Mouse (Mus musculus) limb, embryonic 10.5 days (tissue): ENCODE data around the gene Smoc2. TPM values are rescaled to one million over a fixed set of nuclear protein-coding genes. Genes with fewer than 3 reads are reported as not detected.

Experiments
- DNase-seq: peaks from one replicate; pipeline ENCODE4 v3.0.0-alpha.2; 2017; ENCODE audit warnings: low spot score
- H3K27ac ChIP-seq: fragments of 300-500 bp; sonication (generic); 2 replicates; pipeline ENCODE4 v1.5.1; 2016; ENCODE audit warnings: mild to moderate bottlenecking
- H3K27me3 ChIP-seq: fragments of 300-500 bp; sonication (generic); 2 replicates; pipeline ENCODE4 v1.6.1; 2016; ENCODE audit warnings: low read depth, mild to moderate bottlenecking; ENCODE audit not compliant: poor library complexity, severe bottlenecking
- H3K36me3 ChIP-seq: fragments of 300-500 bp; sonication (generic); 2 replicates; pipeline ENCODE4 v1.6.1; 2016; ENCODE audit warnings: mild to moderate bottlenecking, moderate library complexity
- H3K4me1 ChIP-seq: fragments of 300-500 bp; sonication (generic); 2 replicates; pipeline ENCODE4 v1.6.1; 2016
- H3K4me3 ChIP-seq: fragments of 300-500 bp; sonication (generic); 2 replicates; pipeline ENCODE4 v1.5.1; 2016; ENCODE audit warnings: mild to moderate bottlenecking, moderate library complexity
- H3K9me3 ChIP-seq: fragments of 300-500 bp; sonication (generic); replicated peaks from 2 replicates; pipeline ENCODE4 v1.6.1; 2016; ENCODE audit warnings: mild to moderate bottlenecking
- WGBS: fragments of 180-500 bp; shearing (Covaris S2); methylation state at CpG from one replicate; pipeline ENCODE4 v1.1.7; 2016; 5-methylcytosine and 5-hydroxymethylcytosine counted together
- polyA plus RNA-seq: library from polyadenylated mRNA; unstranded; fragments of >200 nt; fragmentation: Nextera tagmentation; extraction: Ambion mirVana; gene quantifications from 2 replicates; pipeline ENCODE4 v1.2.1, GENCODE M21; 2016

The Smoc2 gene
- polyA plus RNA-seq, 1 experiment from 2014 or later, result 21.8 TPM

DNA sequence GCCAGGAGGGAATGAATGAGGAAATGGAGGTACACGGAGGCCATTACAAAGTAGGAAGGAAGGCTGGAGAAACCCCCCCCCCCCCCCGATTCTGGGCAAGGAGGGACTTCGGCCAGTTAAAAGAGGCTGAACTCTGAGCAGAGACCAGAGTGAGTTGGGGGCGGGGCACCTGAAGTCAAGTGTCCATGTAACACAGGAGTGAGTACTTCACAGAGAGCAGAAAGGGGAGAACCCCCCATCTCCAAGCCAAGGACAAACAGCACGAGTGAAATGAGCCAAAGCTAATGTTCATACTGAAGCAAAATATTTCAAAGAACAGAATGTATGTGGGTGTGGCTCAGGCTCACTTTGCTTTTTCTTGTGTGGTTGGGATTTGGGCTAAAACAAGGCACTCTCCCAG lies 121.7 kb downstream of the Smoc2 start:
- H3K9me3 ChIP-seq, result no peaks in the 10 kb centered on the region
- H3K4me3 ChIP-seq, result no peak overlapping the region
- no peak overlapping the region for H3K27ac ChIP-seq
- no peaks in the 10 kb centered on the region for H3K36me3 ChIP-seq
- WGBS, result 73% methylated on average over 5 of the region's 5 CpGs
- H3K4me1 ChIP-seq, result peaks cover 15% of the 10 kb centered on the region
- H3K27me3 ChIP-seq, result no peaks in the 10 kb centered on the region
- DNase-seq, result no peak

DNA sequence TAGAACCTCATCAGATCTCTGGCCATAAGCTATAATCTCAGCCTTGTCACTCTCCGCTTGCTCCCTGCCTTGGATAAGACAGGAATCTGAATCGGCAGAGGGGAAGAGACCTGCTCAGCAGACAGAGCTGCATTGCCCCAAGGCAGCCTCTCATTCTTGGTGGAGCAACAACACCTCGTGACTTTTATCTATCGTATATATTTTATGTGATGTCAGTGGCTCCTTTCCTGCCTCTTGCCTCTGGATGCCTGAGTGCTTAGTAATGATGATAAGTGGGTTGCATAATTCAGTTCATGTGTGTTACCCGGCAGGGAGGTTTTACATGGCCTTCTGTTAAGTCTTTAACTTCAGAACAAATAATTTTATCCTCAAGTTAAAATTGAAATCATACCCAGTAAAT lies 128.6 kb downstream of the Smoc2 start:
- no peak overlapping the region for H3K27ac ChIP-seq
- no peaks in the 10 kb centered on the region for H3K36me3 ChIP-seq
- H3K27me3 ChIP-seq, result no peaks in the 10 kb centered on the region
- WGBS, result 52% methylated on average over 5 of the region's 5 CpGs
- H3K9me3 ChIP-seq, result no peaks in the 10 kb centered on the region
- no peak for DNase-seq
- H3K4me3 ChIP-seq, result no peak overlapping the region
- H3K4me1 ChIP-seq, result peaks cover 6% of the 10 kb centered on the region

- DNase-seq, result no peak
- Histone ChIP-seq H3K27ac (no peak overlapping the region), H3K27me3 (no peaks in the 10 kb centered on the region), H3K4me1 (peaks cover 8% of the 10 kb centered on the region), H3K9me3 (no peaks in the 10 kb centered on the region), H3K36me3 (no peaks in the 10 kb centered on the region), H3K4me3 (no peak overlapping the region)
- WGBS, result 71% methylated on average over 2 of the region's 2 CpGs
Observed at GRCm38 (mm10) chr17:14412460-14412859, 133.2 kb downstream of the Smoc2 start.

DNA sequence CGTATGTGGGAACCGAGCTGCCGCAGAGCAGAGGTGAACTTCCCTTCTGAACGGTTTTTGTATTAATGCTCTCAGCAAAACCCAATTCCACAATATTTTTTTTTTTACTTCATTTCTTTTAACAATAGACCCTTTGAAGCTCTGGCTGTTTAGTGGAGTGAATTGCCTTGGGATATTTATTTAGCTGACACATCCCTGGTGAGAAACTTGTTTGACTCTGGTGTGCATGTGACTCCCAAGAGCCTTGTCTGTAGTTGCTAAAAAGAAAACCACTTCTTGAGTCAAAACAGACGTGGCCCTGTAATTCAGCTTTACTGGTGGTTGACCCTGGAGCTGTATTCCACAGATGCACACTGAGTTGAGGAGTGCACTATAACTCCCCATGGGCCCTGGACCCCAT lies 135.2 kb downstream of the Smoc2 start:
- Histone ChIP-seq H3K4me1 (peaks cover 4% of the 10 kb centered on the region; the same call in 1 of the 2 replicates), H3K27ac (no peak overlapping the region; the same call in 1 of the 2 replicates), H3K36me3 (no peaks in the 10 kb centered on the region), H3K27me3 (0 out of 2 replicates have a peak, but pooled peaks cover 5% of the 10 kb centered on the region), H3K4me3 (no peak overlapping the region), H3K9me3 (no peaks in the 10 kb centered on the region)
- no peak for DNase-seq
- whole genome bisulfite sequencing, result 80% methylated on average over 5 of the region's 5 CpGs

DNA sequence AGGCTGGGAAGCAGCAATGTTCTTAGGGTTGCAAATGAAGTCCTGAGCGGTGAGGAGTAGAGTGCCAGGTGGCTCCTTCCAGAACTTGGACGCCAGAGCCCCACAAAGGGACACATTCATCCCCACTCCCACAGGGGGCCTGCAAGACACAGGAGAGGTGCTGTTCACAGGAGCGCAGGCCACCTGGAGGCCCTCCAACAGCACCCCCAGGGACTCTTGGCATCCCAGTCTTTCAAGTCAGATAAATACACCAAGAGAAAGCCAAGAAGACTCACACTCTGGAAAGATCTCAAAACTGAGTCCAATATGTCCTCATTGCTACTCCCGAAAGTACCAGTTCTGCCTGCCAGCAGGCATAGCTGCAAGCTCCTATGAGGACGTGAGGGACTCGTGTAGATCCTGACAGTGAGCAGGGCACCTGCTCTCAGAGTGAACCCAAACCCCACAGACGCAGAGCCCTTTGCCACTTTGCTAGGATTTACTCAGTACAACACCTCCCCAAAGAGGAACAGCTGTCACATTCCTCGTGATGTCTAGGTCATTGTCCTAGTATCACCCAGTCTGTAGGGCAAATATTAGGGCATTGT lies 141.2 kb downstream of the Smoc2 start:
- H3K27me3 ChIP-seq, result 0 out of 2 replicates have a peak, but pooled peaks cover 5% of the 10 kb centered on the region
- H3K4me3 ChIP-seq, result no peak overlapping the region
- H3K9me3 ChIP-seq, result no peaks in the 10 kb centered on the region
- H3K27ac ChIP-seq, result no peak overlapping the region; the same call in 1 of the 2 replicates
- H3K36me3 ChIP-seq, result no peaks in the 10 kb centered on the region
- WGBS, result 53% methylated on average over 8 of the region's 8 CpGs
- no peak for DNase-seq
- peaks cover 3% of the 10 kb centered on the region; the same call in 1 of the 2 replicates for H3K4me1 ChIP-seq

- no peaks in the 10 kb centered on the region for H3K27me3 ChIP-seq
- peak overlapping the region; percentile 53; the same call in 1 of the 2 replicates for H3K27ac ChIP-seq
- H3K4me1 ChIP-seq, result peaks cover 21% of the 10 kb centered on the region
- no peak for DNase-seq
- H3K4me3 ChIP-seq, result no peak overlapping the region
- WGBS, result 41% methylated on average over 6 of the region's 6 CpGs
- no peaks in the 10 kb centered on the region for H3K9me3 ChIP-seq
- H3K36me3 ChIP-seq, result no peaks in the 10 kb centered on the region
Observed at GRCm38 (mm10) chr17:14426481-14426880, 147.2 kb downstream of the Smoc2 start.

DNA sequence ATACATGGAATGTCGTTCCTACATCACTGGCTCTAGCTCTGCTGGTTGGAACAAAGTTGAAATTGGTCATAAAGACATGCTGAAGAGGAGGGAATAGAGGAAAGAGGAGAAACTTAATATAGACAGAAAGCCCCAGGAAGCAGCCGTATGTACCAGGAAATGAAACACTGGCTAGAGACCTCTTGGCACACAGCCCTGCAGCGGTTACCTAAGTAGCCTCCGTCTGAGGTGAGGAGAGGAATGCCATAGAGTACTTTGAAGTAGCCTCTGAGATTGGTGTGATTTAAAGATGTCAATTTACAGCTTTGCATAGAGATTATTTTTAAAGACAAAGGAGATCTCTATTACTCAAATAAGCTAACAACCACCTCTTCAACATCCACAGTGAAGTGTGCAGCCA lies 155.4 kb downstream of the Smoc2 start:
- no peaks in the 10 kb centered on the region for H3K27me3 ChIP-seq
- no peak overlapping the region for H3K27ac ChIP-seq
- WGBS, result 84% methylated on average over 4 of the region's 4 CpGs
- DNase-seq, result no peak
- no peaks in the 10 kb centered on the region for H3K9me3 ChIP-seq
- peaks cover 5% of the 10 kb centered on the region; the same call in 1 of the 2 replicates for H3K4me1 ChIP-seq
- no peaks in the 10 kb centered on the region for H3K36me3 ChIP-seq
- no peak overlapping the region for H3K4me3 ChIP-seq

DNA sequence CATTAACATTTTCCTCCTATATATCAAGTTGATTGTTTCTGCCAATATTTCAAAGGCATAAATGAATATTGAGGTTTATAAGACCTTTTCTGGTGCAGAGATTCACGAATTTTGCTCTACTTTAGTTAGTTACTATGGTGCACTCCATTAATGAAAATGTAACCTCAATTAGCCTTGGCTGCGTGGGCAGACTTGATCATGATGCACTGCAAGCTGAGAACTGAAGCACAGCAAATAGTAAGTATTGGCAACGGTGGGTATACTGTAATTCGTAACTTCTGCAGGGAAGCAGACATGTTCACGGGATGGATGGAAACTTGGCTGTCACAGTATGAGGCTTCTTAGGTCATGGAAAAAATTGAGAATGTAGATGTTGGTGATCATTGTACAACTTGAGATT lies 166.3 kb downstream of the Smoc2 start:
- 89% methylated on average over 5 of the region's 5 CpGs for WGBS
- H3K27me3 ChIP-seq, result no peaks in the 10 kb centered on the region

DNA sequence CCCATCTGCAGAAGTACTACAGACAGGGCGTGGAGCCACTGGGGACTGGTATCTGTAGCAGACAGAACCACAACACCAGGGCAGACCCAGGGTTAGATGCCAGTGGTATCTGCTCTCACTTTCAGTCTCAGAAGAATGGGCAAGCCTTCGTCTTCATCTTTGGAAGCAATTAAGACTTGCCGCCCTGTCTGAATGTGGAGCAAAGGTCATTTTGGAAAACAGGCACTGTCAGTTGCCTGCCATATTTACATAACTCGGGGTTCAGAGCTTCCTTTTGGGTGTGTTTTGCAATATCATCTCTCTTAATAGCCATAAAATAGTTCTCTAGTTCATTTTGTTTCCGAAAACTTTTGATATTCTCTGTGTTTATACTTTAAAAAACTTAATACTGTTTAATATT lies 168.0 kb downstream of the Smoc2 start:
- no peak for DNase-seq
- no peak overlapping the region for H3K27ac ChIP-seq
- no peak overlapping the region for H3K4me3 ChIP-seq
- H3K36me3 ChIP-seq, result no peaks in the 10 kb centered on the region
- H3K4me1 ChIP-seq, result no peaks in the 10 kb centered on the region
- WGBS, result 78% methylated on average over 5 of the region's 5 CpGs
- no peaks in the 10 kb centered on the region for H3K27me3 ChIP-seq
- H3K9me3 ChIP-seq, result no peaks in the 10 kb centered on the region

More for the DNA sequence above, 166.3 kb downstream of the Smoc2 start:
- H3K9me3 ChIP-seq, result no peaks in the 10 kb centered on the region
- H3K4me1 ChIP-seq, result no peaks in the 10 kb centered on the region
- no peak for DNase-seq
- H3K27ac ChIP-seq, result no peak overlapping the region
- H3K4me3 ChIP-seq, result no peak overlapping the region
- no peaks in the 10 kb centered on the region for H3K36me3 ChIP-seq

Other genes starting within 250 kb of the Smoc2 start
- gene Gm7358, start 220.0 kb upstream of the Smoc2 start, polyA plus RNA-seq, result not detected in 2 replicates
- 0.50 and 1.0 TPM in 2 replicates for gene Dact2, start 75.2 kb upstream of the Smoc2 start, polyA plus RNA-seq